Mouse (Mus musculus): ENCODE data around the gene Lats2.

- TF ChIP-seq CTCF (IDR thresholded peaks at IDR 0.05; ENCODE audit: borderline replicate concordance, extremely low read depth, insufficient read depth, insufficient read length) (no peak), POLR2A (IDR thresholded peaks at IDR 0.05; ENCODE audit: borderline replicate concordance, extremely low read depth, insufficient read depth, insufficient read length, poor library complexity, severe bottlenecking) (no peak)
Measured at GRCm38 (mm10) chr14:57646155-57646554, 112.0 kb downstream of the Lats2 start.

Data from brain, embryonic 14.5 days (tissue).